Mouse (Mus musculus) left cerebral cortex, adult 9 months (tissue): ENCODE results near the gene Lclat1.
"Not testable (repeated sequence)": the region's sequence is repeated elsewhere in the genome, so short reads cannot be mapped to it uniquely, and the experiment has no call there.

ENCODE experiments used
- DNase-seq, 2 experiments: peaks; one replicate each; pipeline ENCODE4 v3.0.0; 2022; ENCODE audit warnings: low spot score in 2 of 2

Lclat1 gene

GRCm38 (mm10) chr17:73136562-73137484 is 29.0 kb downstream of the Lclat1 start:
- DNase-seq = no peak

GRCm38 (mm10) chr17:73138217-73138616 is 30.4 kb downstream of the Lclat1 start:
- no peak for DNase-seq

GRCm38 (mm10) chr17:73142029-73142428 is 34.2 kb downstream of the Lclat1 start:
- no peak for DNase-seq

GRCm38 (mm10) chr17:73142445-73142844 is 34.7 kb downstream of the Lclat1 start:
- DNase-seq = no peak

GRCm38 (mm10) chr17:73145426-73145825 is 37.6 kb downstream of the Lclat1 start:
- DNase-seq = no peak

GRCm38 (mm10) chr17:73148607-73149006 is 40.8 kb downstream of the Lclat1 start:
- DNase-seq = no peak

- DNase-seq = not testable (repeated sequence)
Measured at GRCm38 (mm10) chr17:73152790-73153525, 45.2 kb downstream of the Lclat1 start.

- no peak for DNase-seq
Measured at GRCm38 (mm10) chr17:73153672-73154071, 45.9 kb downstream of the Lclat1 start.

GRCm38 (mm10) chr17:73156606-73157005 is 48.8 kb downstream of the Lclat1 start:
- DNase-seq = no peak

GRCm38 (mm10) chr17:73161795-73162194 is 54.0 kb downstream of the Lclat1 start:
- no peak for DNase-seq

- DNase-seq = no peak
Measured at GRCm38 (mm10) chr17:73162445-73163208, 54.8 kb downstream of the Lclat1 start.

GRCm38 (mm10) chr17:73163597-73163996 is 55.8 kb downstream of the Lclat1 start:
- DNase-seq = no peak

- DNase-seq = no peak
Measured at GRCm38 (mm10) chr17:73164121-73164520, 56.3 kb downstream of the Lclat1 start.

- no peak for DNase-seq
Measured at GRCm38 (mm10) chr17:73169461-73169860, 61.7 kb downstream of the Lclat1 start.

GRCm38 (mm10) chr17:73170141-73170540 is 62.4 kb downstream of the Lclat1 start:
- DNase-seq = no peak

GRCm38 (mm10) chr17:73174083-73174562 is 66.3 kb downstream of the Lclat1 start:
- peak in 1 of 2 experiments; percentile 32 for DNase-seq

GRCm38 (mm10) chr17:73175720-73176119 is 67.9 kb downstream of the Lclat1 start:
- no peak for DNase-seq

GRCm38 (mm10) chr17:73177079-73177478 is 69.3 kb downstream of the Lclat1 start:
- DNase-seq = no peak

- no peak for DNase-seq
Measured at GRCm38 (mm10) chr17:73186929-73187328, 79.1 kb downstream of the Lclat1 start.

GRCm38 (mm10) chr17:73194146-73194545 is 86.4 kb downstream of the Lclat1 start:
- no peak for DNase-seq

- peak in 1 of 2 experiments; percentile 40 for DNase-seq
Measured at GRCm38 (mm10) chr17:73194575-73194974, 86.8 kb downstream of the Lclat1 start.
